Comparison of ENCODE assay signal across 8 mouse cellular contexts in the genomic region with DNA sequence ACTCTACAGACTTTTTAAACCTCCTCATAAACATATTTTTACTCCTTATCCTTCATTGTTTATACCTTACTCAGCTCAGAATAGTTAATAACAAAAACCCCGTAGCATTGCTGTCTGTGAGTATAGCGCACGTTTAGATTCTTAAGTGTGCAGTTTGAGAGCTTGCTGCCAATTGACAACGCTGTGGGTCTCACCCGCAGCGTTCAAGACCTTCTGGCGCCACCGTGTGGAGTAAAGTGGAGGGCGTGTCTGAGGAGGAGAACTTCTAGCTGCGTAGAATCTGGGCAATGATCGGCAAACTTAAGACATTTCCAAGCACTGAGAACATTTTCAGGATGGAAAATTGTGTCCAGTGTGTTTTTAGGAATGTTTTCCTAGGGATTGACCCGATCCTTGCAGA.
A peak's percentile ranks its signal among the peaks of the same experiment; 100 is the strongest.
DNase-seq lines count a peak whose midpoint lies in the region; ATAC-seq and TF ChIP-seq lines count a peak whose summit lies in the region.

No protein-coding gene starts in this region.

- H3K4me3 ChIP-seq in CH12.LX (replicated peaks in 1 of 3; ENCODE audit: low read depth in 2 of 3, low read length in 2 of 3, poor library complexity in 1 of 3) = no peak overlapping the region
- no peak overlapping the region for H3K4me3 ChIP-seq in embryonic facial prominence, embryonic 14.5 days (ENCODE audit: low read depth, low read length)
- H3K4me3 ChIP-seq in layer of hippocampus, adult 2 months = no peak overlapping the region

- H3K9me3 ChIP-seq in CH12.LX (replicated peaks; ENCODE audit: low read length) = no peaks in the 10 kb centered on the region
- H3K9me3 ChIP-seq in embryonic facial prominence, embryonic 14.5 days (ENCODE audit: control insufficient read depth, low read length) = no peaks in the 10 kb centered on the region

- H3K27me3 ChIP-seq in CH12.LX (replicated peaks) = no peaks in the 10 kb centered on the region
- H3K27me3 ChIP-seq in embryonic facial prominence, embryonic 14.5 days (replicated peaks; ENCODE audit: control insufficient read depth, insufficient read depth, low read length) = no peaks in the 10 kb centered on the region

- dilution Hi-C loops in CH12.LX (cut with MboI; ENCODE audit: extremely low pct_ligation_motif_present, extremely low pct_unique_long_range_greater_than_20kb, low sequenced_read_pairs) = no loop called here

- DNase-seq in CH12.LX (ENCODE audit: extremely low read depth) = peak; percentile 89
- peak; percentile 48 to 69 for DNase-seq in adrenal gland, postnatal 4 days (ENCODE audit: low spot score in 2 of 2)
- peak; percentile 90 for DNase-seq in embryonic facial prominence, embryonic 14.5 days (ENCODE audit: low spot score)
- DNase-seq in heart, postnatal 10 days = peak; percentile 85 to 92
- DNase-seq in layer of hippocampus, adult 2 months (ENCODE audit: low spot score in 2 of 2) = peak; percentile 76 to 85
- peak; percentile 92 for DNase-seq in lung, postnatal 10 days
- peak; percentile 39 for DNase-seq in retina, adult 2 months (ENCODE audit: low read depth, low spot score)
- DNase-seq in thymus, postnatal 14 days = peak; percentile 74

- 10% methylated on average over 12 of the region's 12 CpGs for WGBS in embryonic facial prominence, embryonic 14.5 days

- TF ChIP-seq POLR2A in CH12.LX (IDR thresholded peaks at IDR 0.05; ENCODE audit: low read depth, low read length) = no peak

- intact Hi-C loops in heart, postnatal 10 days (cut with DNase I) = loop anchor here (1.0 to 10.0 kb wide), 5 partner anchors 122 to 730 kb away; no protein-coding TSS in a partner anchor

- H3K4me1 ChIP-seq in CH12.LX (ENCODE audit: control insufficient read depth in 1 of 2, insufficient read depth in 2 of 2) = peaks cover 0 to 4% of the 10 kb centered on the region in 2 experiments; a peak in 1 of 4 replicates
- H3K4me1 ChIP-seq in embryonic facial prominence, embryonic 14.5 days (ENCODE audit: control insufficient read depth, insufficient read depth, low read length) = no peaks in the 10 kb centered on the region

- peak; percentile 82 for ATAC-seq in embryonic facial prominence, embryonic 14.5 days (ENCODE audit: low read depth)

- H3K9ac ChIP-seq in CH12.LX (ENCODE audit: insufficient read depth, low read depth) = no peak overlapping the region
- H3K9ac ChIP-seq in embryonic facial prominence, embryonic 14.5 days (ENCODE audit: low read depth, low read length) = no peak overlapping the region

- TF ChIP-seq EP300 in CH12.LX (IDR thresholded peaks at IDR 0.05; ENCODE audit: low read length) = no peak

- 0 out of 2 replicates have a peak overlapping the region, but pooled peaks have one; percentile 33 for H3K4me2 ChIP-seq in CH12.LX (ENCODE audit: insufficient read depth, low read depth, poor library complexity, severe bottlenecking)
- H3K4me2 ChIP-seq in embryonic facial prominence, embryonic 14.5 days (ENCODE audit: low read depth, low read length) = no peak overlapping the region

- H3K79me2 ChIP-seq in CH12.LX (replicated peaks; ENCODE audit: control insufficient read depth, extremely low read depth, insufficient read depth, poor library complexity, severe bottlenecking) = no peaks in the 10 kb centered on the region

- no peak overlapping the region for H3K27ac ChIP-seq in CH12.LX (ENCODE audit: insufficient read depth, low read depth)
- H3K27ac ChIP-seq in embryonic facial prominence, embryonic 14.5 days (replicated peaks; ENCODE audit: low read depth, low read length) = no peak overlapping the region
- H3K27ac ChIP-seq in layer of hippocampus, adult 2 months = no peak overlapping the region

- TF ChIP-seq RAD21 in CH12.LX (IDR thresholded peaks at IDR 0.05; ENCODE audit: low read depth, low read length) = peak; percentile 97

- peak; percentile 81 to 99 for TF ChIP-seq CTCF in CH12.LX (conservative IDR thresholded peaks at IDR 0.05 in 1 of 2, IDR thresholded peaks at IDR 0.05 in 1 of 2; ENCODE audit: low read depth in 2 of 2, low read length in 2 of 2)
- peak; percentile 94 for TF ChIP-seq CTCF in layer of hippocampus, adult 2 months (conservative IDR thresholded peaks at IDR 0.05)

- no peaks in the 10 kb centered on the region for H3K36me3 ChIP-seq in CH12.LX (replicated peaks in 1 of 2; ENCODE audit: control insufficient read depth in 1 of 2, insufficient read depth in 1 of 2, low read length in 1 of 2)
- H3K36me3 ChIP-seq in embryonic facial prominence, embryonic 14.5 days (ENCODE audit: control insufficient read depth, insufficient read depth, low read length) = no peaks in the 10 kb centered on the region

- in situ Hi-C loops in CH12.LX (cut with MboI; ENCODE audit: low pct_ligation_motif_present, low pct_unique_long_range_greater_than_20kb, low sequenced_read_pairs) = loop anchor here (10.0 kb wide), 2 partner anchors 120 to 330 kb away; no protein-coding TSS in a partner anchor

TF ChIP-seq in CH12.LX, 34 proteins besides CTCF, POLR2A, EP300 and RAD21:
- TF ChIP-seq MYC (IDR thresholded peaks at IDR 0.05; ENCODE audit: low read depth, low read length) = peak; percentile 56
- peak; percentile 39; the same call in 1 of the 2 replicates for TF ChIP-seq NELFE (IDR thresholded peaks at IDR 0.05; ENCODE audit: low read depth, low read length)
- no peak for TF ChIP-seq MAX (IDR thresholded peaks at IDR 0.05; ENCODE audit: low read length)
- TF ChIP-seq CHD2 (IDR thresholded peaks at IDR 0.05; ENCODE audit: low read length) = no peak
- TF ChIP-seq PAX5 (IDR thresholded peaks at IDR 0.05; ENCODE audit: low read length) = no peak
- no peak for TF ChIP-seq ZMIZ1 (IDR thresholded peaks at IDR 0.05; ENCODE audit: low read depth, low read length)
- TF ChIP-seq ZNF384 (IDR thresholded peaks at IDR 0.05; ENCODE audit: low read depth, low read length) = no peak
- TF ChIP-seq RCOR1 (conservative IDR thresholded peaks at IDR 0.05; ENCODE audit: low read depth, low read length) = no peak
- no peak for TF ChIP-seq TBP (conservative IDR thresholded peaks at IDR 0.05; ENCODE audit: low read depth, low read length)
- TF ChIP-seq ELF1 (IDR thresholded peaks at IDR 0.05; ENCODE audit: low read depth, low read length) = 0 out of 2 replicates have a peak, but pooled peaks have one; percentile 36
- peak; percentile 19; the same call in 1 of the 2 replicates for TF ChIP-seq HCFC1 (IDR thresholded peaks at IDR 0.05; ENCODE audit: low read depth, low read length)
- TF ChIP-seq ETS1 (conservative IDR thresholded peaks at IDR 0.05; ENCODE audit: low read depth, low read length) = no peak
- peak; percentile 100 for TF ChIP-seq SMC3 (IDR thresholded peaks at IDR 0.05; ENCODE audit: low read depth, low read length)
- 0 out of 2 replicates have a peak, but pooled peaks have one; percentile 46 for TF ChIP-seq MXI1 (IDR thresholded peaks at IDR 0.05; ENCODE audit: low read depth, low read length)
- TF ChIP-seq SIN3A (IDR thresholded peaks at IDR 0.05; ENCODE audit: low read length) = peak; percentile 76
- TF ChIP-seq GABPA (IDR thresholded peaks at IDR 0.05; ENCODE audit: insufficient replicate concordance, low read depth, low read length) = no peak
- TF ChIP-seq KAT2A (IDR thresholded peaks at IDR 0.05; ENCODE audit: insufficient replicate concordance, low read length) = no peak
- TF ChIP-seq TCF12 (IDR thresholded peaks at IDR 0.05; ENCODE audit: low read depth, low read length) = no peak
- TF ChIP-seq MAZ (IDR thresholded peaks at IDR 0.05; ENCODE audit: low read depth, low read length) = no peak; the same call in 1 of the 2 replicates
- TF ChIP-seq NRF1 (IDR thresholded peaks at IDR 0.05; ENCODE audit: low read depth, low read length) = peak; percentile 32; the same call in 1 of the 2 replicates
- TF ChIP-seq MEF2A (IDR thresholded peaks at IDR 0.05; ENCODE audit: borderline replicate concordance, low read depth, low read length) = no peak; the same call in 1 of the 2 replicates
- no peak for TF ChIP-seq USF2 (conservative IDR thresholded peaks at IDR 0.05; ENCODE audit: low read depth, low read length)
- TF ChIP-seq BHLHE40 (IDR thresholded peaks at IDR 0.05; ENCODE audit: low read depth, low read length) = peak; percentile 59; the same call in 1 of the 2 replicates
- TF ChIP-seq CHD1 (IDR thresholded peaks at IDR 0.05; ENCODE audit: low read depth, low read length) = 0 out of 2 replicates have a peak, but pooled peaks have one; percentile 54
- TF ChIP-seq USF1 (IDR thresholded peaks at IDR 0.05; ENCODE audit: low read depth, low read length) = no peak
- peak; percentile 33; the same call in 1 of the 2 replicates for TF ChIP-seq IRF4 (IDR thresholded peaks at IDR 0.05; ENCODE audit: low read depth, low read length)
- no peak; the same call in 1 of the 2 replicates for TF ChIP-seq JUND (conservative IDR thresholded peaks at IDR 0.05; ENCODE audit: low read depth, low read length)
- no peak for TF ChIP-seq POLR2AphosphoS2 (IDR thresholded peaks at IDR 0.05; ENCODE audit: low read depth, low read length)
- TF ChIP-seq ZC3H11A (IDR thresholded peaks at IDR 0.05; ENCODE audit: low read depth, low read length) = peak; percentile 95
- TF ChIP-seq JUN (IDR thresholded peaks at IDR 0.05; ENCODE audit: insufficient read depth, low read depth, low read length) = no peak
- TF ChIP-seq E2F4 (IDR thresholded peaks at IDR 0.05; ENCODE audit: insufficient replicate concordance, low read depth, low read length) = no peak
- no peak for TF ChIP-seq MAFK (IDR thresholded peaks at IDR 0.05; ENCODE audit: insufficient replicate concordance, low read length)
- no peak for TF ChIP-seq UBTF (IDR thresholded peaks at IDR 0.05; ENCODE audit: low read depth, low read length)
- no peak for TF ChIP-seq ZKSCAN1 (IDR thresholded peaks at IDR 0.05; ENCODE audit: borderline replicate concordance, low read depth, low read length)
TF ChIP-seq in CH12.LX: peak in this region for 12.

Comparison
In these comparisons a context has a peak if more than half of its experiments do, and no peak if none do; other contexts are left out.
1. DNase-seq: peak in every context shown above with its lines; median percentile 92 in lung, postnatal 10 days; 90 in embryonic facial prominence, embryonic 14.5 days; 89 in CH12.LX; 88 in heart, postnatal 10 days; 80 in layer of hippocampus, adult 2 months; 74 in thymus, postnatal 14 days; 58 in adrenal gland, postnatal 4 days; 39 in retina, adult 2 months.